20 mouse cellular contexts compared by ENCODE assay signal in genomic region chr8:56283936-56284335, GRCm38 (mm10). TPM values are rescaled to one million over a fixed set of nuclear protein-coding genes. Genes with fewer than 3 reads are reported as not detected.
DNase-seq lines count a peak whose midpoint lies in the region; ATAC-seq and TF ChIP-seq lines count a peak whose summit lies in the region.
"Had no signal": no experiment of that assay in that cellular context is flagged by ENCODE, and none has a peak within 500 bp of the region (broad histone marks: within the 10 kb centered on the region; RNA-seq: fewer than 3 reads in every experiment).

No protein-coding gene starts in this region.

- no peak for DNase-seq in embryonic facial prominence, embryonic 10.5 days (ENCODE audit: low spot score)
- DNase-seq in heart, adult 2 months, result no peak
- no peak for DNase-seq in kidney, postnatal 0 days (ENCODE audit: low spot score)
- no peak for DNase-seq in kidney, postnatal 36 days
- DNase-seq: adrenal gland, adult 2 months; adrenal gland, postnatal 10 days; adrenal gland, postnatal 25 days; cerebellum, adult 11-12 months; cerebellum, adult 2 months; cerebellum, adult 9-10 months; cerebellum, postnatal 10 days; cerebellum, postnatal 25 days; forebrain, postnatal 0 days had no signal

- no peaks in the 10 kb centered on the region for H3K27me3 ChIP-seq in embryonic facial prominence, embryonic 13.5 days
- no peaks in the 10 kb centered on the region for H3K27me3 ChIP-seq in embryonic facial prominence, embryonic 10.5 days (replicated peaks; ENCODE audit: low read depth, poor library complexity, severe bottlenecking)
- H3K27me3 ChIP-seq in heart, adult 2 months (ENCODE audit: control insufficient read depth, insufficient read depth, low read length), result no peaks in the 10 kb centered on the region
- H3K27me3 ChIP-seq in heart, embryonic 11.5 days (ENCODE audit: control insufficient read depth, insufficient read depth, low read length), result no peaks in the 10 kb centered on the region
- H3K27me3 ChIP-seq in kidney, postnatal 0 days (ENCODE audit: insufficient read depth, low read length), result no peaks in the 10 kb centered on the region
- H3K27me3 ChIP-seq: forebrain, embryonic 13.5 days; forebrain, embryonic 15.5 days had no signal

- TF ChIP-seq POLR2A in heart, adult 2 months (IDR thresholded peaks at IDR 0.05; ENCODE audit: insufficient read depth, low read depth, low read length), result no peak
- TF ChIP-seq POLR2A in bone marrow macrophage, adult 2 months (IDR thresholded peaks at IDR 0.05; ENCODE audit: borderline replicate concordance, low read depth, low read length), result no peak

- no peak overlapping the region for H3K4me3 ChIP-seq in embryonic facial prominence, embryonic 13.5 days
- H3K4me3 ChIP-seq in embryonic facial prominence, embryonic 10.5 days, result no peak overlapping the region
- no peak overlapping the region for H3K4me3 ChIP-seq in heart, adult 2 months
- H3K4me3 ChIP-seq in heart, embryonic 11.5 days (ENCODE audit: low read depth, low read length), result no peak overlapping the region
- H3K4me3 ChIP-seq in kidney, postnatal 0 days (replicated peaks; ENCODE audit: low read depth, low read length), result no peak overlapping the region
- no peak overlapping the region for H3K4me3 ChIP-seq in bone marrow macrophage, adult 2 months (ENCODE audit: insufficient read depth, low read length)
- H3K4me3 ChIP-seq: forebrain, embryonic 13.5 days; forebrain, embryonic 15.5 days had no signal

- no peak for ATAC-seq in embryonic facial prominence, embryonic 13.5 days (ENCODE audit: insufficient number of reproducible peaks, insufficient read depth, low FRiP score, low TSS enrichment, low read depth)
- no peak for ATAC-seq in heart, embryonic 11.5 days (replicated peaks; ENCODE audit: insufficient number of reproducible peaks, low FRiP score, low TSS enrichment)
- no peak for ATAC-seq in kidney, postnatal 0 days (replicated peaks; ENCODE audit: low FRiP score, low read depth)
- ATAC-seq in granulocyte monocyte progenitor cell, adult 5-6 weeks (replicated peaks; ENCODE audit: poor library complexity, severe bottlenecking), result no peak
- ATAC-seq: forebrain, embryonic 13.5 days; forebrain, embryonic 15.5 days; forebrain, postnatal 0 days had no signal

- no peaks in the 10 kb centered on the region for H3K9me3 ChIP-seq in embryonic facial prominence, embryonic 13.5 days
- no peaks in the 10 kb centered on the region for H3K9me3 ChIP-seq in embryonic facial prominence, embryonic 10.5 days
- H3K9me3 ChIP-seq in heart, embryonic 11.5 days (replicated peaks; ENCODE audit: control insufficient read depth, low read length), result no peaks in the 10 kb centered on the region
- H3K9me3 ChIP-seq in kidney, postnatal 0 days (replicated peaks; ENCODE audit: low read length), result no peaks in the 10 kb centered on the region
- H3K9me3 ChIP-seq: forebrain, embryonic 13.5 days; forebrain, embryonic 15.5 days had no signal

- H3K27ac ChIP-seq in embryonic facial prominence, embryonic 13.5 days, result 0 out of 2 replicates have a peak overlapping the region, but pooled peaks have one; percentile 18
- no peak overlapping the region for H3K27ac ChIP-seq in embryonic facial prominence, embryonic 10.5 days (replicated peaks)
- peak overlapping the region; percentile 6; the same call in 1 of the 2 replicates for H3K27ac ChIP-seq in heart, adult 2 months
- H3K27ac ChIP-seq in heart, embryonic 11.5 days (ENCODE audit: low read depth, low read length), result no peak overlapping the region
- peak overlapping the region; percentile 73 for H3K27ac ChIP-seq in kidney, postnatal 0 days
- peak overlapping the region; percentile 81; the same call in 1 of the 2 replicates for H3K27ac ChIP-seq in bone marrow macrophage, adult 2 months (ENCODE audit: insufficient read depth, low read depth, low read length)
- H3K27ac ChIP-seq: forebrain, embryonic 13.5 days; forebrain, embryonic 15.5 days had no signal

- TF ChIP-seq EP300 in heart, adult 2 months (IDR thresholded peaks at IDR 0.05; ENCODE audit: insufficient read depth, low read depth, low read length), result no peak

- intact Hi-C loops in heart, adult 2 months (cut with DNase I), result no loop called here

- peaks cover 24% of the 10 kb centered on the region for H3K4me1 ChIP-seq in embryonic facial prominence, embryonic 13.5 days
- peaks cover 15% of the 10 kb centered on the region for H3K4me1 ChIP-seq in embryonic facial prominence, embryonic 10.5 days
- no peaks in the 10 kb centered on the region; the same call in 1 of the 2 replicates for H3K4me1 ChIP-seq in heart, adult 2 months (ENCODE audit: control insufficient read depth, insufficient read depth, low read length)
- 0 out of 2 replicates have a peak, but pooled peaks cover 3% of the 10 kb centered on the region for H3K4me1 ChIP-seq in heart, embryonic 11.5 days (ENCODE audit: control insufficient read depth, insufficient read depth, low read length)
- peaks cover 7% of the 10 kb centered on the region; the same call in 1 of the 2 replicates for H3K4me1 ChIP-seq in kidney, postnatal 0 days (replicated peaks; ENCODE audit: insufficient read depth, low read length)
- H3K4me1 ChIP-seq in bone marrow macrophage, adult 2 months (ENCODE audit: control insufficient read depth, insufficient read depth, low read length), result peaks cover 25% of the 10 kb centered on the region
- H3K4me1 ChIP-seq: forebrain, embryonic 13.5 days; forebrain, embryonic 15.5 days had no signal

- TF ChIP-seq CTCF in heart, adult 2 months (IDR thresholded peaks at IDR 0.05), result no peak
- no peak for TF ChIP-seq CTCF in kidney, postnatal 0 days (IDR thresholded peaks at IDR 0.05; ENCODE audit: low read depth)
- no peak for TF ChIP-seq CTCF in bone marrow macrophage, adult 2 months (IDR thresholded peaks at IDR 0.05; ENCODE audit: low read depth, low read length)

- H3K4me2 ChIP-seq in embryonic facial prominence, embryonic 13.5 days, result no peak overlapping the region
- H3K4me2 ChIP-seq in heart, embryonic 11.5 days, result no peak overlapping the region
- H3K4me2 ChIP-seq in kidney, postnatal 0 days (ENCODE audit: low read length), result no peak overlapping the region
- H3K4me2 ChIP-seq: forebrain, embryonic 13.5 days; forebrain, embryonic 15.5 days had no signal

- WGBS in embryonic facial prominence, embryonic 13.5 days, result 77% methylated on average over 1 of the region's 1 CpGs
- WGBS in embryonic facial prominence, embryonic 10.5 days, result 82% methylated on average over 1 of the region's 1 CpGs
- 62% methylated on average over 1 of the region's 1 CpGs for WGBS in heart, adult 2 months
- 50% methylated on average over 1 of the region's 1 CpGs for WGBS in heart, embryonic 11.5 days (ENCODE audit: insufficient replicate concordance)
- 61% methylated on average over 1 of the region's 1 CpGs for WGBS in kidney, postnatal 0 days

- H3K79me2 ChIP-seq in heart, adult 2 months (replicated peaks; ENCODE audit: control insufficient read depth, insufficient read depth, low read length), result no peaks in the 10 kb centered on the region

- H3K9ac ChIP-seq in embryonic facial prominence, embryonic 13.5 days, result no peak overlapping the region
- H3K9ac ChIP-seq in heart, adult 2 months (ENCODE audit: low read depth, low read length), result no peak overlapping the region
- no peak overlapping the region for H3K9ac ChIP-seq in heart, embryonic 11.5 days (ENCODE audit: low read depth, low read length)
- H3K9ac ChIP-seq in kidney, postnatal 0 days (ENCODE audit: low read depth, low read length), result no peak overlapping the region
- H3K9ac ChIP-seq: forebrain, embryonic 13.5 days; forebrain, embryonic 15.5 days; forebrain, postnatal 0 days had no signal

- no peaks in the 10 kb centered on the region for H3K36me3 ChIP-seq in embryonic facial prominence, embryonic 13.5 days
- H3K36me3 ChIP-seq in embryonic facial prominence, embryonic 10.5 days (replicated peaks), result no peaks in the 10 kb centered on the region
- no peaks in the 10 kb centered on the region for H3K36me3 ChIP-seq in heart, adult 2 months (ENCODE audit: control insufficient read depth, insufficient read depth, low read length)
- no peaks in the 10 kb centered on the region for H3K36me3 ChIP-seq in heart, embryonic 11.5 days (ENCODE audit: control insufficient read depth, insufficient read depth, low read length)
- H3K36me3 ChIP-seq in kidney, postnatal 0 days (ENCODE audit: insufficient read depth, low read length), result no peaks in the 10 kb centered on the region
- H3K36me3 ChIP-seq: forebrain, embryonic 15.5 days had no signal

RNA-seq across cellular contexts. Expression of gene Hpgd, which starts 10.4 kb away (rescaled TPM):
- 71.8 and 75.2 TPM in 2 replicates for polyA plus RNA-seq in embryonic facial prominence, embryonic 13.5 days (2015; fragmentation: Nextera tagmentation; extraction: Ambion mirVana)
- polyA plus RNA-seq in embryonic facial prominence, embryonic 10.5 days (2016; fragmentation: Nextera tagmentation; extraction: Ambion mirVana), result 10.3 and 21.4 TPM in 2 replicates
- total RNA-seq in heart, adult 2 months (2021), result 1 to 10 TPM; 6.5 to 6.9 TPM
- polyA plus RNA-seq in heart, adult 2 months (2012; rRNA removed), result 5.2 and 7.3 TPM in 2 replicates
- polyA plus RNA-seq in heart, embryonic 11.5 days (2014; fragmentation: Nextera tagmentation; extraction: Ambion mirVana), result 29.2 and 32.6 TPM in 2 replicates
- 27.7 and 29.9 TPM in 2 replicates for polyA plus RNA-seq in kidney, postnatal 0 days (2015; fragmentation: Nextera tagmentation; extraction: Ambion mirVana)
- polyA plus RNA-seq in bone marrow macrophage, adult 2 months (2012; ENCODE audit: insufficient read depth, insufficient read length, missing spikeins), result 457 and 471 TPM in 2 replicates
- total RNA-seq in granulocyte monocyte progenitor cell, adult 5-6 weeks (2014; fragmentation: Nextera tagmentation), result 1.2 TPM in 1 of 2 replicates, not detected in the other
- 0.62 and 1.3 TPM in 2 replicates for total RNA-seq in granulocyte monocyte progenitor cell, adult 5-6 weeks (2017)
- total RNA-seq: MEL had no signal

Comparison
In these comparisons a context has a peak if more than half of its experiments do, and no peak if none do; other contexts are left out.
1. H3K27ac ChIP-seq: peak in embryonic facial prominence, embryonic 13.5 days (single experiment), heart, adult 2 months (single experiment), kidney, postnatal 0 days (single experiment) and bone marrow macrophage, adult 2 months (single experiment); none in embryonic facial prominence, embryonic 10.5 days (single experiment) and heart, embryonic 11.5 days (single experiment).